ENCODE assay signal across 24 mouse cellular contexts in genomic region chr2:49851977-49852376, GRCm38 (mm10).
DNase-seq lines count a peak whose midpoint lies in the region; ATAC-seq and TF ChIP-seq lines count a peak whose summit lies in the region.
"Had no signal": no experiment of that assay in that cellular context is flagged by ENCODE, and none has a peak within 500 bp of the region (broad histone marks: within the 10 kb centered on the region; RNA-seq: fewer than 3 reads in every experiment).

No protein-coding gene starts in this region.

- ATAC-seq in midbrain, embryonic 11.5 days (ENCODE audit: low FRiP score): no peak
- no peak for ATAC-seq in midbrain, embryonic 13.5 days
- ATAC-seq in granulocyte monocyte progenitor cell, adult 5-6 weeks (replicated peaks; ENCODE audit: poor library complexity, severe bottlenecking): peak; percentile 50; the same call in 1 of the 2 replicates
- ATAC-seq: CD4-positive, CD25-positive, alpha-beta regulatory T cell, adult 4 months; forebrain, embryonic 14.5 days; forebrain, embryonic 16.5 days had no signal

- no peak overlapping the region for H3K9ac ChIP-seq in midbrain, embryonic 11.5 days (ENCODE audit: low read length)
- H3K9ac ChIP-seq in midbrain, embryonic 13.5 days (replicated peaks): no peak overlapping the region
- H3K9ac ChIP-seq: embryonic facial prominence, embryonic 13.5 days; embryonic facial prominence, embryonic 15.5 days; forebrain, embryonic 12.5 days had no signal

- peak; percentile 53 for DNase-seq in midbrain, embryonic 11.5 days (ENCODE audit: low spot score, missing footprints)
- DNase-seq in left cerebral cortex, postnatal 25 days (ENCODE audit: low spot score in 2 of 2): no peak
- no peak for DNase-seq in layer of hippocampus, adult 9-10 months (ENCODE audit: low spot score)
- DNase-seq: adrenal gland, adult 8-10 months; adrenal gland, postnatal 14 days; adrenal gland, postnatal 36 days; B cell, adult 2 months; cerebellum, adult 11-12 months; cerebellum, adult 2 months; cerebellum, adult 9-10 months; cerebellum, postnatal 14 days; cerebellum, postnatal 36 days; embryo, embryonic 11 days had no signal

- no peaks in the 10 kb centered on the region for H3K79me2 ChIP-seq in myocyte (ENCODE audit: control insufficient read depth, insufficient read depth)

- no peaks in the 10 kb centered on the region for H3K36me3 ChIP-seq in midbrain, embryonic 11.5 days (ENCODE audit: control insufficient read depth, insufficient read depth, low read length)
- H3K36me3 ChIP-seq in midbrain, embryonic 13.5 days: no peaks in the 10 kb centered on the region
- no peaks in the 10 kb centered on the region for H3K36me3 ChIP-seq in myocyte (ENCODE audit: control insufficient read depth, insufficient read depth)
- H3K36me3 ChIP-seq: embryonic facial prominence, embryonic 13.5 days; embryonic facial prominence, embryonic 15.5 days; forebrain, embryonic 10.5 days; forebrain, embryonic 12.5 days had no signal

- no peak overlapping the region for H3ac ChIP-seq in myocyte (ENCODE audit: control insufficient read depth, insufficient read length)

- no peaks in the 10 kb centered on the region for H3K9me3 ChIP-seq in midbrain, embryonic 11.5 days (ENCODE audit: control insufficient read depth, low read length)
- no peaks in the 10 kb centered on the region for H3K9me3 ChIP-seq in midbrain, embryonic 13.5 days
- H3K9me3 ChIP-seq: embryonic facial prominence, embryonic 13.5 days; embryonic facial prominence, embryonic 15.5 days; forebrain, embryonic 10.5 days; forebrain, embryonic 12.5 days had no signal

- no peak for TF ChIP-seq POLR2A in myocyte (IDR thresholded peaks at IDR 0.05; ENCODE audit: insufficient read length, low read depth)

- intact Hi-C loops in left cerebral cortex, postnatal 25 days (cut with DNase I): no loop called here

- no peak overlapping the region for H3K4me2 ChIP-seq in midbrain, embryonic 11.5 days
- H3K4me2 ChIP-seq in midbrain, embryonic 13.5 days (replicated peaks): no peak overlapping the region
- H3K4me2 ChIP-seq in myocyte (ENCODE audit: low read depth): no peak overlapping the region
- H3K4me2 ChIP-seq: embryonic facial prominence, embryonic 13.5 days; embryonic facial prominence, embryonic 15.5 days; forebrain, embryonic 12.5 days had no signal

- no peaks in the 10 kb centered on the region for H3K27me3 ChIP-seq in midbrain, embryonic 11.5 days (ENCODE audit: control insufficient read depth, insufficient read depth, low read length)
- H3K27me3 ChIP-seq in midbrain, embryonic 13.5 days: peaks cover 3% of the 10 kb centered on the region; the same call in 1 of the 2 replicates
- H3K27me3 ChIP-seq in myocyte (ENCODE audit: control insufficient read depth, insufficient read depth, insufficient read length): no peaks in the 10 kb centered on the region
- H3K27me3 ChIP-seq: embryonic facial prominence, embryonic 13.5 days; embryonic facial prominence, embryonic 15.5 days; forebrain, embryonic 12.5 days had no signal

- no peak overlapping the region for H3K4me3 ChIP-seq in midbrain, embryonic 11.5 days (ENCODE audit: low read depth, low read length)
- H3K4me3 ChIP-seq in midbrain, embryonic 13.5 days (replicated peaks): no peak overlapping the region
- H3K4me3 ChIP-seq in myocyte: no peak overlapping the region
- H3K4me3 ChIP-seq: embryonic facial prominence, embryonic 13.5 days; embryonic facial prominence, embryonic 15.5 days; erythroblast, embryonic 14.5 days; forebrain, embryonic 10.5 days; forebrain, embryonic 12.5 days had no signal

- no peaks in the 10 kb centered on the region for H3K4me1 ChIP-seq in midbrain, embryonic 11.5 days (ENCODE audit: control insufficient read depth, insufficient read depth, low read length)
- H3K4me1 ChIP-seq in midbrain, embryonic 13.5 days (replicated peaks): no peaks in the 10 kb centered on the region
- H3K4me1 ChIP-seq: embryonic facial prominence, embryonic 13.5 days; embryonic facial prominence, embryonic 15.5 days; forebrain, embryonic 10.5 days; forebrain, embryonic 12.5 days had no signal

- no peak overlapping the region for H3K27ac ChIP-seq in midbrain, embryonic 11.5 days (ENCODE audit: low read depth, low read length)
- no peak overlapping the region for H3K27ac ChIP-seq in midbrain, embryonic 13.5 days
- H3K27ac ChIP-seq: embryonic facial prominence, embryonic 13.5 days; embryonic facial prominence, embryonic 15.5 days; forebrain, embryonic 10.5 days; forebrain, embryonic 12.5 days had no signal

TF ChIP-seq in myocyte, 11 proteins besides CTCF, POLR2A, EP300 and RAD21:
- TF ChIP-seq CEBPB (IDR thresholded peaks at IDR 0.05; ENCODE audit: insufficient read depth, poor library complexity, severe bottlenecking) (peak; percentile 55; the same call in 1 of the 2 replicates), E2F4 (IDR thresholded peaks at IDR 0.05; ENCODE audit: insufficient read depth) (no peak)
